Mouse (Mus musculus) C2C12 (cell line): Measurements from ENCODE around the gene Rpl41.

Experiments
- CTCF ChIP-seq: IDR thresholded peaks from one replicate; pipeline ENCODE4 v1.5.1; 2011; ENCODE audit not compliant: control insufficient read depth, insufficient read depth, insufficient read length
- FOSL1 ChIP-seq: IDR thresholded peaks from one replicate; pipeline ENCODE4 v1.8.0; 2011; ENCODE audit warnings: mild to moderate bottlenecking, low read length; ENCODE audit not compliant: poor library complexity, insufficient read depth, severe bottlenecking
- USF1 ChIP-seq: IDR thresholded peaks from one replicate; pipeline ENCODE4 v1.6.1; 2011; ENCODE audit warnings: low read depth, mild to moderate bottlenecking, control low read depth, moderate library complexity

DNA sequence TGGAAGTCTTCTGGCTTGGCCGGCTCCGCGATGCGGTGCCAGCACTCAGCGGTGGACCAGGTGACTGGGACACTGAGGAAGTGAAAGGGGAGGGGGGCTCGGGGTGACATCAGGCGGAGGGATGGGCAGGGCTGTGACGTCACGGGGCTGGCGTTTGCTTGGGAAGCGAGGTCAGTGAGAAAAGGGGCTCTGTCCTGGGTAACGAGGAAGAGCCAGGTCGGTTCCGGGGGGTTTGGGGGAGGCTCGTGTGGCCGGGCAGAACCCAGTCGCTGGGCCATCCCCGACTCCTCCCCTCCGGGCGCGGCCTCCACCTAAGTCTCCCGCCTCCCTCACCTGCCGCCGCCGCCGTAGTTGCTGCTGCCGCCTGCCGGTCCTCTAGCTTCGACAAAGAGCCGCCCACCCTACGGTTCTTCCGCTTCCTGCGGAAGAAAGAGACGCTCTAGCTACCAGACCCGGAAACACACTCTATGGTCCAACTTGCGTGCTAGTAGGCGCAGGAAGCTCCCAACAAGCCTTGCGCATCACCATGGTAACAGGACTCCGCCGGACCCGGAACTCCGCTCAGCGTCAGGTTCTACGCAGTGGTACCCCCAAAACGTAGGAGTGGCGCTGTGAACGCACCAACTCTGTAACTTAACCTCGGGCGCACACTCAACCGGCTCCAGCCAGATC is 1.6 kb downstream of the Rpl41 start, which contains the start of gene Zc3h10:
- TF ChIP-seq CTCF (peak; percentile 9), FOSL1 (no peak), USF1 (no peak)
